Mouse (Mus musculus) CD4-positive, CD25-positive, alpha-beta regulatory T cell, adult 9 weeks (primary cell): Measurements from ENCODE around the gene Etv2. TPM values are rescaled to one million over a fixed set of nuclear protein-coding genes. Genes with fewer than 3 reads are reported as not detected.

ENCODE experiments used
- polyA plus RNA-seq: library from polyadenylated mRNA; unstranded; fragments of 100-300 nt; shearing (Covaris generic); gene quantifications from one replicate; pipeline ENCODE4 v1.2.1, GENCODE M21; 2017

The Etv2 gene
- not detected for polyA plus RNA-seq

GRCm38 (mm10) chr7:30635752-30636151 lies at the start of gene Etv2:
Etv2 (minus strand) TSS chr7:30635852.

GRCm38 (mm10) chr7:30671480-30671879 lies 35.8 kb upstream of the Etv2 start, which contains the start of gene Pmis2:
Pmis2 (minus strand) TSS chr7:30671605.

GRCm38 (mm10) chr7:30664529-30665200 lies 29.0 kb upstream of the Etv2 start, which contains the start of gene Haus5:
Haus5 (minus strand) TSS chr7:30664994.

GRCm38 (mm10) chr7:30649591-30650540 lies 14.2 kb upstream of the Etv2 start, which contains the start of gene Rbm42:
Rbm42 (minus strand) TSS chr7:30650317.

GRCm38 (mm10) chr7:30625530-30626384 lies 9.9 kb downstream of the Etv2 start, which contains the start of gene Cox6b1:
Cox6b1 (minus strand) TSS chr7:30626151.

GRCm38 (mm10) chr7:30612654-30613402 lies 22.8 kb downstream of the Etv2 start, which contains the start of gene Upk1a:
Upk1a (minus strand) TSS chr7:30612847.

GRCm38 (mm10) chr7:30598786-30599185 lies 36.9 kb downstream of the Etv2 start, which contains the start of gene Zbtb32:
Zbtb32 (minus strand) TSS chr7:30598909.

GRCm38 (mm10) chr7:30588676-30589434 lies 46.8 kb downstream of the Etv2 start, which contains the start of gene Kmt2b:
Kmt2b (minus strand) TSS chr7:30588726.

Other genes with a start within 250 kb of the Etv2 start
- gene Tyrobp, start 222.1 kb downstream of the Etv2 start, polyA plus RNA-seq: 7.0 TPM
- gene Hcst, start 216.0 kb downstream of the Etv2 start, polyA plus RNA-seq: 514 TPM
- 102 TPM for gene Nfkbid, start 214.1 kb downstream of the Etv2 start, polyA plus RNA-seq
- 3.1 TPM for gene Aplp1, start 190.3 kb downstream of the Etv2 start, polyA plus RNA-seq
- gene Kirrel2, start 178.2 kb downstream of the Etv2 start, polyA plus RNA-seq: not detected
- gene Nphs1, start 177.5 kb downstream of the Etv2 start, polyA plus RNA-seq: not detected
- gene Prodh2, start 142.2 kb downstream of the Etv2 start, polyA plus RNA-seq: not detected
- gene Arhgap33, start 100.8 kb downstream of the Etv2 start, polyA plus RNA-seq: 1.8 TPM
- gene Hspb6, start 83.7 kb downstream of the Etv2 start, polyA plus RNA-seq: 5.2 TPM
- 10.0 TPM for gene Proser3, start 83.6 kb downstream of the Etv2 start, polyA plus RNA-seq
- 117 TPM for gene Lin37, start 76.0 kb downstream of the Etv2 start, polyA plus RNA-seq
- 68.8 TPM for gene U2af1l4, start 72.6 kb downstream of the Etv2 start, polyA plus RNA-seq
- gene Gm49396, start 72.5 kb downstream of the Etv2 start, polyA plus RNA-seq: 97.7 TPM
- 274 TPM for gene Psenen, start 72.2 kb downstream of the Etv2 start, polyA plus RNA-seq
- 171 TPM for gene Igflr1, start 70.4 kb downstream of the Etv2 start, polyA plus RNA-seq
- gene Kmt2b, start 47.1 kb downstream of the Etv2 start, polyA plus RNA-seq: 8.9 TPM
- 15.6 TPM for gene Zbtb32, start 36.9 kb downstream of the Etv2 start, polyA plus RNA-seq
- 0.65 TPM for gene Upk1a, start 23.0 kb downstream of the Etv2 start, polyA plus RNA-seq
- 713 TPM for gene Cox6b1, start 9.7 kb downstream of the Etv2 start, polyA plus RNA-seq
- gene Rbm42, start 14.5 kb upstream of the Etv2 start, polyA plus RNA-seq: 195 TPM
- 40.4 TPM for gene Haus5, start 29.1 kb upstream of the Etv2 start, polyA plus RNA-seq
- gene Pmis2, start 35.8 kb upstream of the Etv2 start, polyA plus RNA-seq: not detected
- not detected for gene 2200002J24Rik, start 63.1 kb upstream of the Etv2 start, polyA plus RNA-seq
- gene Atp4a, start 76.4 kb upstream of the Etv2 start, polyA plus RNA-seq: not detected
- gene Tmem147, start 93.7 kb upstream of the Etv2 start, polyA plus RNA-seq: 133 TPM
- gene Gapdhs, start 107.8 kb upstream of the Etv2 start, polyA plus RNA-seq: 0.63 TPM
- gene Sbsn, start 115.6 kb upstream of the Etv2 start, polyA plus RNA-seq: 1.1 TPM
- gene Dmkn, start 127.9 kb upstream of the Etv2 start, polyA plus RNA-seq: not detected
- not detected for gene Krtdap, start 152.0 kb upstream of the Etv2 start, polyA plus RNA-seq
- 0.51 TPM for gene Ffar2, start 187.9 kb upstream of the Etv2 start, polyA plus RNA-seq
- not detected for gene Ffar3, start 220.3 kb upstream of the Etv2 start, polyA plus RNA-seq
- 0.06 TPM for gene Ffar1, start 225.7 kb upstream of the Etv2 start, polyA plus RNA-seq
- gene Cd22, start 244.5 kb upstream of the Etv2 start, polyA plus RNA-seq: 14.0 TPM